Mouse (Mus musculus) intestine, embryonic 16.5 days (tissue): ENCODE data around the gene Eid1. TPM values are rescaled to one million over a fixed set of nuclear protein-coding genes. Genes with fewer than 3 reads are reported as not detected.
A peak's percentile ranks its signal among the peaks of the same experiment; 100 is the strongest.

Source experiments
- ATAC-seq: fragments of 200-750 bp; cut with Nextera tagmentation; 2 replicates; pipeline ENCODE4 v1.8.0; 2017; ENCODE audit warnings: moderate TSS enrichment, moderate library complexity
- H3K27ac ChIP-seq: fragments of 300-500 bp; sonication (generic); 2 replicates; pipeline ENCODE4 v1.5.1; 2014; ENCODE audit warnings: mild to moderate bottlenecking, low read length
- H3K27me3 ChIP-seq: fragments of 300-500 bp; sonication (generic); replicated peaks from 2 replicates; pipeline ENCODE4 v1.6.1; 2014; ENCODE audit warnings: low read length, control low read depth, mixed read lengths; ENCODE audit not compliant: control insufficient read depth, insufficient read depth
- H3K36me3 ChIP-seq: fragments of 300-500 bp; sonication (generic); 2 replicates; pipeline ENCODE4 v1.6.1; 2014; ENCODE audit warnings: low read length, control low read depth; ENCODE audit not compliant: control insufficient read depth, insufficient read depth
- H3K4me1 ChIP-seq: fragments of 300-500 bp; sonication (generic); 2 replicates; pipeline ENCODE4 v1.6.1; 2014; ENCODE audit warnings: low read length, control low read depth, mixed read lengths; ENCODE audit not compliant: control insufficient read depth, insufficient read depth
- H3K4me2 ChIP-seq: fragments of 300-500 bp; sonication (generic); 2 replicates; pipeline ENCODE4 v1.6.1; 2014; ENCODE audit warnings: low read depth, low read length, control low read depth
- H3K4me3 ChIP-seq: fragments of 300-500 bp; sonication (generic); 2 replicates; pipeline ENCODE4 v1.5.1; 2014; ENCODE audit warnings: mild to moderate bottlenecking, low read length
- H3K9ac ChIP-seq: fragments of 300-500 bp; sonication (generic); 2 replicates; pipeline ENCODE4 v1.6.1; 2014; ENCODE audit warnings: low read depth, low read length
- H3K9me3 ChIP-seq: fragments of 300-500 bp; sonication (generic); 2 replicates; pipeline ENCODE4 v1.6.1; 2016; ENCODE audit warnings: low read length, control low read depth; ENCODE audit not compliant: control insufficient read depth
- WGBS: fragments of 180-500 bp; shearing (Covaris S2); extraction: QIAGEN DNeasy Blood & Tissue Kit; methylation state at CpG from one replicate; pipeline ENCODE4 v1.1.7; 2014; 5-methylcytosine and 5-hydroxymethylcytosine counted together
- polyA plus RNA-seq: library from polyadenylated mRNA; unstranded; fragments of >200 nt; fragmentation: Nextera tagmentation; extraction: Ambion mirVana; gene quantifications from 2 replicates; pipeline ENCODE4 v1.2.1, GENCODE M21; 2015

Eid1 gene
- polyA plus RNA-seq, 1 experiment from 2014 or later, result 73.2 TPM

DNA sequence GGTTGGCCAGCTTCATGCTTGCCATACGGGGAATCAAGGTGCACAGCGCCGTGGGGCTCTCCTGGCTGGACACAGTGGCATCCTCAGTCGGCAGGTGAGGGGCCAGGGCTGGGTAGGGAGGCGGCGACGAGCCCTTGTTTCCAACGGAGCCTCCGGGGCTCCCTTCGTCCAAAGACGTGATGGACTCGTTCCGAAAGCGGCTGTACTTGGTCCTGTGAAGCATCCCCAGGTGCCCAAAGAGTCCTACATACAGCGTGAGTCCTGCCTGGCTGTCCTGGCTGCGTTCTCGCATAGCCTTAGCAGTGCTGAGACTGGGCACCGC is 50.2 kb downstream of the Eid1 start:
- Histone ChIP-seq H3K9me3 (no peaks in the 10 kb centered on the region), H3K36me3 (no peaks in the 10 kb centered on the region), H3K9ac (peak overlapping the region; percentile 70), H3K4me2 (peak overlapping the region; percentile 98), H3K4me3 (peak overlapping the region; percentile 55), H3K4me1 (peaks cover 11% of the 10 kb centered on the region; the same call in 1 of the 2 replicates), H3K27ac (no peak overlapping the region), H3K27me3 (peaks cover 15% of the 10 kb centered on the region)
- ATAC-seq, result no peak
- 5% methylated on average over 18 of the region's 18 CpGs for WGBS

DNA sequence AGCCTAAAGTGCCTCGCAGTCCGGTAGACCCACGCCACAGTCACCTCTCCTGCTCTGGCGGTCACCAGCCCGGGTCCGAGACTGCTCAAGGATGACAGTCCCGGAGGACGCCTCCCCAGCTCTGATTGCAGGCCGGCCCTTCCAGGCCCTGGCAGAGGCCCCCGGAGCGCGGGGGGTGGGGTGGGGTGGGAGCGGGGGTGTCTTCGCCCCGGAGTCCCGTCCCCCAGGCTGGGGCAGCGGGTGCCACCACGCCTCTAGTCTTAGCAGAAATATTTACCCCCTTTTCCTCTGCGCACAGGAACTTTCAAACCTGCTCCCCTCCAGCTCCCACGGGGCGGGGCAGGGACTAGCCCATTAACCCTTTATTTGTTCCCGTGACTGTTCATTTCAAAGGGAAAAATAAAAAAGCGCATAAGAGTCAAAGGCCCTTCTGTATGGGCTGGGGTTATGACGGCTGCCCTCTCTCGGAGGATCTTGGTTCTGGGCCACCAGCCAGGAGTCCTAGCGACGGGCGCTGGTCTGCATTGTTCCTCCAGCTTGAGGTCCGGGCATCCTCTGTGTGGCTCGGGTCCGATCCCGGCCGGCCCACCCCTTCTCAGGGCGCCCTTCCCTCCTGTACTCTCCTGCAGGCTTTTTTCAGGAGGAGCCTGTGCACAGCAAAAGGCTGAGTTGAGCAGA is 50.7 kb downstream of the Eid1 start:
- peaks cover 15% of the 10 kb centered on the region for H3K27me3 ChIP-seq
- no peaks in the 10 kb centered on the region for H3K36me3 ChIP-seq
- peaks cover 11% of the 10 kb centered on the region; the same call in 1 of the 2 replicates for H3K4me1 ChIP-seq
- H3K27ac ChIP-seq, result no peak overlapping the region
- peak overlapping the region; percentile 98 for H3K4me2 ChIP-seq
- peak overlapping the region; percentile 70 for H3K9ac ChIP-seq
- H3K9me3 ChIP-seq, result no peaks in the 10 kb centered on the region
- H3K4me3 ChIP-seq, result peak overlapping the region; percentile 55
- peak; percentile 89 for ATAC-seq
- WGBS, result under 1% methylated on average over 34 of the region's 34 CpGs

DNA sequence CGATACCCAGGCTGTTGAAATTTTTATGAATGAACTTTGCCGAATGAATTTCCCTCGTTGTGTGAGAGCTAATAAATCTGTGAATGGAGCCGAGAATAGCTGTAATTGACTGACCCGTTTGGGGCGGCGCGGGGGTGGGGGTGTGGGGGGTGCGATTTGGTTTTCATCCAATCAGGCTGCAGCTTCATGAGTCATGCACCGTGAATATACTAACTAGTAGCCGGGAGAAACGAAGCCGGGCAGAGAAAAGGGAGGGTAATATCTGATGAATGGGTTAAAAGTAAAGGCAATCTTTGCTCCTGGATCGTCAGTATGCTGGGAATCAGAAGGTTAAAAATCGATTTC is 51.2 kb downstream of the Eid1 start, which contains the start of gene Shc4:
TSS of gene Shc4 (minus strand) at position 63 of the 345 bp plus-strand sequence.
- H3K4me3 ChIP-seq, result peak within 1 kb of the TSS; percentile 55
- H3K4me1 ChIP-seq, result peaks cover 11% of the 10 kb centered on the region; the same call in 1 of the 2 replicates
- peak; percentile 86 for ATAC-seq
- peak within 1 kb of the TSS; percentile 70 for H3K9ac ChIP-seq
- no peak within 1 kb of the TSS for H3K27ac ChIP-seq
- WGBS, result under 1% methylated on average over 15 of the region's 15 CpGs
- H3K27me3 ChIP-seq, result peaks cover 15% of the 10 kb centered on the region
- no peaks in the 10 kb centered on the region for H3K9me3 ChIP-seq
- H3K4me2 ChIP-seq, result peak within 1 kb of the TSS; percentile 98
- no peaks in the 10 kb centered on the region for H3K36me3 ChIP-seq

Other genes starting within 250 kb of the Eid1 start
- 0.16 and 0.51 TPM in 2 replicates for gene Gm9913, start 168.0 kb upstream of the Eid1 start, polyA plus RNA-seq
- gene Fbn1, start 165.1 kb upstream of the Eid1 start, polyA plus RNA-seq, result 12.6 and 15.6 TPM in 2 replicates
- gene Cep152, start 48.0 kb upstream of the Eid1 start, polyA plus RNA-seq, result 3.5 and 3.7 TPM in 2 replicates
- 1.7 and 1.8 TPM in 2 replicates for gene Shc4, start 51.1 kb downstream of the Eid1 start, polyA plus RNA-seq
- gene Secisbp2l, start 109.8 kb downstream of the Eid1 start, polyA plus RNA-seq, result 11.9 and 12.0 TPM in 2 replicates
- gene Galk2, start 186.0 kb downstream of the Eid1 start, polyA plus RNA-seq, result 77.4 and 91.1 TPM in 2 replicates
- 49.6 and 54.3 TPM in 2 replicates for gene Cops2, start 186.0 kb downstream of the Eid1 start, polyA plus RNA-seq